Mouse (Mus musculus): ENCODE results near the gene Tnfsf13. TPM values are rescaled to one million over a fixed set of nuclear protein-coding genes. Genes with fewer than 3 reads are reported as not detected.

Gene Tnfsf13
- polyA plus RNA-seq, 1 experiment: 6.8 TPM

DNA sequence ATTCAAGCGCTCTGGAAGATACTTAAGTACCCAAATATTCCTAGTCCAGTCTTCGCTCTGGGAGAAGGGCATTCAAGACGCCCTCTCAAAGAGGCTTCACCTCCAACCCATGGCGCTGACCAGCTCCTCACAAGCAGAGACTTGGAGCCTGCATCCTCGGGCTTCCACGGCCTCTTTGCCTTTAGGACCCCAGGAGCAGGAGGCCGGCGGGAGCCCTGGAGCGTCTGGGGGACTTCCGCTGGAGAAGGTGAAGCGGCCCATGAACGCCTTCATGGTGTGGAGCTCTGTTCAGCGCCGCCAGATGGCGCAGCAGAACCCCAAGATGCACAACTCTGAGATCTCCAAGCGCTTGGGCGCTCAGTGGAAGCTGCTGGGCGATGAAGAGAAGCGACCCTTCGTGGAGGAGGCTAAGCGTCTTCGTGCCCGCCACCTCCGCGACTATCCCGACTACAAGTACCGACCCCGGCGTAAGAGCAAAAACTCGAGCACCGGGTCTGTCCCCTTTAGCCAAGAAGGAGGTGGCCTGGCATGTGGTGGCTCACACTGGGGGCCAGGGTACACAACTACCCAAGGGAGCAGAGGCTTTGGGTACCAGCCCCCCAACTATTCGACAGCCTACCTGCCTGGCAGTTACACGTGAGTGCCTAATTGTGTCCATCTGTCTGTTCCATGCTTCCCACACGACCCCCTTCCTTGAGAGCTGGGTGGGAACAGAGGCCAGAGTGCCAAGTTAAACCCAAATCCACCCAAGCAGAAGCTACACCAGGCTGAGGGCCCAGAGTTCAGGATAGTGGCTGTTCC lies 30.1 kb downstream of the Tnfsf13 start, which contains the start of gene Sox15:
TSS of gene Sox15 (plus strand) at position 51 of the 801 bp plus-strand sequence.
- peak; percentile 69 for DNase-seq (ENCODE audit: low spot score)

DNA sequence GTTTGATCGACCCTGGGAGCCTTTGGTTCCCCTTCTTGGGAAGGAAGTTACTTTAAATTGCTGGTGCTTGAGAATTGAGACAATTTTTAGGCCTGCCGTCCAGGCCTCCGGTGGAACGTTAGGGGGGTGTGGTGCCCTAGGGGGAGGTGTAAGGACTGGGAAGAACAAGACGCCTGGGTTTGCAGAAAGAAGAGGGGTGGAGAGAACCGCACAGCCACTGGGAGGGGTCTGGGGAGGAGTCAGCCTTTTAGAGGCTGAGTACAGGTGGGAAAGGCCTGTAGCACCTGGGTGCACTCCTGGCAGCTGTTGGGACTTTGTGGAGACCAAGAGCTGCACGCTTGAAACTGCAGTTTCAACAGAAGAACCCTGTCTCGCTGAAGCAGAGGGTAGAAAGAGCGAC lies 30.8 kb downstream of the Tnfsf13 start:
- no peak for DNase-seq (ENCODE audit: low spot score)

DNA sequence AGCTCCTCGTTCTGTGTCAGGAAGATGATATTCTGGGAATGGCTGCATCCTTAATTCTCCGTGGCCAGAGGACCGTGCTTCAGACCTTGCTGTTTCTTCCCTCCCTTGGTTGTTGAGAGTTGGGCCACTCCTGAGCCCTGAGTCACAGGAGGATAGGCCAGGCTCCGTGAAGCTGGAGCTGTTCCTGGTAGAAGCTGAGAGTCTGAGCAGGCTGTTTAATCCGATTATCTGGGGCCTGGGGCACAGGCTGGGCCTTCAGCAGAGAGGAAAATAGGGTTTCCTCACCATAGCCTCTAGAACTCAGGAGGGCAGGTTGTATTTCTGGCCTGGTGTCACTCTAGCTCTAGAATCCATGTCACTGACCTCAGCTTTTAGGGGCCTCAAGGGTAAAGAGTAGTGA lies 32.2 kb downstream of the Tnfsf13 start:
- DNase-seq (ENCODE audit: low spot score): no peak

DNA sequence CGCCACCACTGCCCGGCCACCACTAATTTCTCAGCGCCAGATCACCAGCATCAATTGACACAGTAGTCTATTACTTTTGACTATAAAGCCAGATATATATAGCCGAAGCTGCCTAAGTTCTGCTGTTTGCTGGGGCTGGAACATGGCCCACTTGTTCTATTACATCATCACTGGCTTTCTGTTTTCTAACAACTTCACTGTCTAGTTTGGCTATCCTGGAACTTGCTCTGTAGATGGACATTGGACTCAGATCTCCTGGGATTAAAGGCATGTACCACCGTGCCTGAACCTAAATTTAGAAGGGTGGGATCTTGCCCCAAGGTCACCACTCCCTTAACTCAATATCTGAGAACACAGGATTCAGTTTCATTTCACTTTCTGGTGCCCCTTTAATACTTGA lies 39.7 kb downstream of the Tnfsf13 start:
- DNase-seq (ENCODE audit: low spot score): no peak

DNA sequence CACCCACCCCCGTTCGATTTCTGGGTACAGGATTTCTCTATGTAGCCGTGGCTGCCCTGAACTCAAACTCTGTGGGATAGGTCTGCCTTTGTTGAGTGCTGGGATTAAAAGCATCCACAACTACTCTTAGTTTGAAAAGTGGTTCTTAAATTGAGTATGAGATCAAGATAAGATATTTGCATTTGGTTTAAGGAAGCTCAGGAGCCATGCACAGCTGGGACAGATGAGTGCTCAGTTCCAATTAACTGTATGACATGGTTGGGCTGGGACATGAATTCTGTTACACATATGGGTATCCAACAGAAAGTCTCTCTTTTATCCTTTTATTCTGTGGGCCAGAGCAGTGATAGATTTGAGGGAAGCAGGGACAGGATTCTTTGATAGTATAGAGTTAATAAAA lies 50.1 kb downstream of the Tnfsf13 start:
- no peak for DNase-seq (ENCODE audit: low spot score)

DNA sequence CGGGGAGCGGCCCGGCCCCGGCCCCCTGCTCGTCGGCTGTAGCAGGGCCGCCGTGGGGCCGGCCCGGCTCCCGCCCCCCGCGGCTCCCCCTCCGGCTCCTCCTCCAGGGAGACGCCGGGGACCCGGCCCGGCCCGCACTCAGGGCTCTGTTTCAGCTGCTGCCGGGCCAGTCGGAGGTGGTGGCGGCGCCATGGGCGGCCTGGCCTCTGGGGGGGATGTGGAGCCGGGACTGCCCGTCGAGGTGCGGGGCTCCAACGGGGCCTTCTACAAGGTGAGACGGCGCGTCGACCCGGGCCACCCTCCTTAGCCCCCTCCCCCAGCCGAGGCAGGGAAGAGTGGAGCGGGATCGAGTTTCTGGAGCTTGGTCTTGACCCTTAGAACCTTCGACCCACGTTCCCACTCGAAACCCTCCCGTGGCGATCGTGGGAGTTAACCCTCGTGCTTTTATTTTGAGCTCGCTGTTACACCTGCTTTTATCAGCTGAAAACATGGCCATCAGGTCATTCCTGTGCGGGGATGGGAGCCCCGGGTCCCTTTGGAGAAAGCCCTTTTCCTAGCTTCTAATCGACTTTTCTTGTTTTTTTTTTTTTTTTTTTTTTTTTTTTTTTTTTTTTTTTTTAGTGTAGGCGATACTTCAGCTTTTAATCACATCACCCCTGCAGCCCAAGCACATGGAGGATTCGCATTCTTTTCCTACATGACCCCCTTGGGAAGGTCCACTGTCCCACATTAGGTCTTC lies 52.3 kb downstream of the Tnfsf13 start:
- DNase-seq (ENCODE audit: low spot score): no peak

Other genes with a start within 250 kb of the Tnfsf13 start
- 0.19 and 0.22 TPM in 2 replicates for gene Dnah2, start 136.7 kb downstream of the Tnfsf13 start, polyA plus RNA-seq (2012; rRNA removed)
- 0.99 and 1.1 TPM in 2 replicates for gene Efnb3, start 125.6 kb downstream of the Tnfsf13 start, polyA plus RNA-seq (2012; rRNA removed)
- gene Wrap53, start 105.5 kb downstream of the Tnfsf13 start, polyA plus RNA-seq (2012; rRNA removed): 7.2 and 7.3 TPM in 2 replicates
- 77.8 and 85.8 TPM in 2 replicates for gene Trp53, start 105.4 kb downstream of the Tnfsf13 start, polyA plus RNA-seq (2012; rRNA removed)
- 23.5 and 46.2 TPM in 2 replicates for gene Atp1b2, start 79.8 kb downstream of the Tnfsf13 start, polyA plus RNA-seq (2012; rRNA removed)
- not detected in 2 replicates for gene Shbg, start 67.9 kb downstream of the Tnfsf13 start, polyA plus RNA-seq (2012; rRNA removed)
- gene Sat2, start 63.8 kb downstream of the Tnfsf13 start, polyA plus RNA-seq (2012; rRNA removed): 18.4 and 19.5 TPM in 2 replicates
- gene Fxr2, start 52.8 kb downstream of the Tnfsf13 start, polyA plus RNA-seq (2012; rRNA removed): 74.8 and 85.8 TPM in 2 replicates
- gene Sox15, start 30.5 kb downstream of the Tnfsf13 start, polyA plus RNA-seq (2012; rRNA removed): 33.7 and 43.5 TPM in 2 replicates
- 62.0 and 86.7 TPM in 2 replicates for gene Mpdu1, start 23.1 kb downstream of the Tnfsf13 start, polyA plus RNA-seq (2012; rRNA removed)
- gene Cd68, start 19.6 kb downstream of the Tnfsf13 start, polyA plus RNA-seq (2012; rRNA removed): 20.5 and 24.9 TPM in 2 replicates
- 461 and 554 TPM in 2 replicates for gene Eif4a1, start 13.4 kb downstream of the Tnfsf13 start, polyA plus RNA-seq (2012; rRNA removed)
- 83.4 and 108 TPM in 2 replicates for gene Senp3, start 3.7 kb downstream of the Tnfsf13 start, polyA plus RNA-seq (2012; rRNA removed)
- gene Tnfsf12, start 10.1 kb upstream of the Tnfsf13 start, polyA plus RNA-seq (2012; rRNA removed): 85.4 and 87.0 TPM in 2 replicates
- 10.0 and 10.3 TPM in 2 replicates for gene Tnfsfm13, start 10.3 kb upstream of the Tnfsf13 start, polyA plus RNA-seq (2012; rRNA removed)
- 9.4 and 24.4 TPM in 2 replicates for gene Polr2a, start 72.9 kb upstream of the Tnfsf13 start, polyA plus RNA-seq (2012; rRNA removed)
- gene Slc35g3, start 76.2 kb upstream of the Tnfsf13 start, polyA plus RNA-seq (2012; rRNA removed): 0.07 TPM in 1 of 2 replicates, not detected in the other
- 35.6 and 46.1 TPM in 2 replicates for gene Zbtb4, start 80.1 kb upstream of the Tnfsf13 start, polyA plus RNA-seq (2012; rRNA removed)
- 15.6 and 25.0 TPM in 2 replicates for gene Chrnb1, start 110.2 kb upstream of the Tnfsf13 start, polyA plus RNA-seq (2012; rRNA removed)
- gene Fgf11, start 116.1 kb upstream of the Tnfsf13 start, polyA plus RNA-seq (2012; rRNA removed): 6.3 and 7.2 TPM in 2 replicates
- gene Tmem102, start 119.8 kb upstream of the Tnfsf13 start, polyA plus RNA-seq (2012; rRNA removed): 11.5 and 13.2 TPM in 2 replicates
- not detected in 2 replicates for gene Gm39566, start 129.5 kb upstream of the Tnfsf13 start, polyA plus RNA-seq (2012; rRNA removed)
- gene Spem2, start 132.7 kb upstream of the Tnfsf13 start, polyA plus RNA-seq (2012; rRNA removed): not detected in 2 replicates
- gene Spem1, start 136.4 kb upstream of the Tnfsf13 start, polyA plus RNA-seq (2012; rRNA removed): 0.55 and 0.71 TPM in 2 replicates
- 18.3 and 27.7 TPM in 2 replicates for gene Nlgn2, start 152.0 kb upstream of the Tnfsf13 start, polyA plus RNA-seq (2012; rRNA removed)
- 202 and 261 TPM in 2 replicates for gene Tmem256, start 152.7 kb upstream of the Tnfsf13 start, polyA plus RNA-seq (2012; rRNA removed)
- 104 and 110 TPM in 2 replicates for gene Plscr3, start 160.6 kb upstream of the Tnfsf13 start, polyA plus RNA-seq (2012; rRNA removed)
- gene Tnk1, start 172.9 kb upstream of the Tnfsf13 start, polyA plus RNA-seq (2012; rRNA removed): 15.2 and 15.4 TPM in 2 replicates
- not detected in 2 replicates for gene Tmem95, start 192.2 kb upstream of the Tnfsf13 start, polyA plus RNA-seq (2012; rRNA removed)
- 11.8 and 13.8 TPM in 2 replicates for gene Kctd11, start 195.6 kb upstream of the Tnfsf13 start, polyA plus RNA-seq (2012; rRNA removed)
- 2.0 and 2.5 TPM in 2 replicates for gene Acap1, start 209.8 kb upstream of the Tnfsf13 start, polyA plus RNA-seq (2012; rRNA removed)
- gene 2810408A11Rik, start 215.2 kb upstream of the Tnfsf13 start, polyA plus RNA-seq (2012; rRNA removed): 1.1 and 1.3 TPM in 2 replicates
- gene Neurl4, start 215.3 kb upstream of the Tnfsf13 start, polyA plus RNA-seq (2012; rRNA removed): 43.4 and 47.8 TPM in 2 replicates
- 56.3 and 63.2 TPM in 2 replicates for gene Gps2, start 228.1 kb upstream of the Tnfsf13 start, polyA plus RNA-seq (2012; rRNA removed)
- 565 and 624 TPM in 2 replicates for gene Eif5a, start 236.2 kb upstream of the Tnfsf13 start, polyA plus RNA-seq (2012; rRNA removed)